Mouse (Mus musculus) kidney, adult 9 months (tissue): Measurements from ENCODE around the gene Tns1.

ENCODE experiments used
- DNase-seq: peaks from one replicate; pipeline ENCODE4 v3.0.0; 2022

Gene Tns1

GRCm38 (mm10) chr1:74057501-74057900 lies 66.7 kb downstream of the Tns1 start:
- peak; percentile 87 for DNase-seq

DNA sequence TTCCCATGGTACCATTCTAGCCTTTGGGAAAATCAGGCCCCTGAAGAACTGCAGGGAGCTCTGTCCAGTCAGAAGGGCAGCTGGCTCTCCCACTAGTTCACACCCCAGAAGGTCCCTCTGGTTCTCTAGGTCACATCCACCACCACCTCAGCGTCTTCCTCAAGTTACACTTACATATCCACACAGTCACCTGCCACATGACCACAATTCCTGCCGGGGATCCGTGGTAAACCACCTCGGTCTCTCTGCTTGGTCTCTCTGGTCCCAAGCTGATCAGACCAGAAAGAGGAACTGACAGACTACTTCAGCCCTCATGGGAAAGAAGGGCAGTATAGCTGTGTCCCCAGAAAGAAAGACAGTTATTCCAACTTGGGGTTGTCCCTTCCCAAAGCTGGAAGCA lies 68.7 kb downstream of the Tns1 start:
- no peak for DNase-seq

GRCm38 (mm10) chr1:74054471-74054870 lies 69.8 kb downstream of the Tns1 start:
- DNase-seq: no peak

DNA sequence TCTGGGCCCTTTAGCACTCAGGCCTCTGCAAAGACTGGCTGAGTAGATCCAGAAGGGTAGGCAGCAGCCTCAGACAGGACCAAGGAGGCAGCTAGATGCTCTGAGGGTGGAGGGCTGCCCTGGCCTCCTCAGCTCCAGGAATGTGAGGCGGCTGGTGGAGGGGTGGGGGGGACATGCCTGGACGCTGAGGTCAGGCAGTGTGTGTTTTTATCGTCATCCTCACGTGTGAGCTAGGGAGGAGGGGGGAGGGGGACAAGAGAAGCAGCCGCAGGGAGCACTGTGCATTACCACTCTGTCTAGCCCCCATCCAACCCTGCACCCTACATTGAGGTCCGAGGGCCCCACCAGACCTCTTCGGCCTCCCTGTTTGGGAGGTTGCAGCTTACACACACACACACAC lies 70.2 kb downstream of the Tns1 start:
- no peak for DNase-seq

DNA sequence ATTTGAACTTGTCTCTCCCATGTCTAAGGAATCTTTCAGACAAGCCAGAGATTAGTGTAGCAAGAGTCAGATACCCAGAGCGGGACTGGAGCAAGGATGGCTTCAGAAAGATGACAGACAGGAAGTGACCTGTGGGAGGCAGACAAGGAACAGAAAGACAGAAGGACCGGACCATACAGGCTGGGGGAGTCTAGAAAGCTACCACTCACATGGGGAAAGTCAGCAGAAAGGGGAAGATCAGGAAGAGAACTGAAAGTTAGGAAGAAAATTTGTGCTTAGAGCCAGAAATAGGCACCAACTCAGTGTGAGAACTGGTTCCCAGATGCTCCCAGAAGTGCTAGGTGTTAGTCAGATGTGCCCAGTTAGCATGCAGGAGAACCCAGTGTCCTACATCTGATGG lies 71.2 kb downstream of the Tns1 start:
- no peak for DNase-seq

GRCm38 (mm10) chr1:74051349-74051748 lies 72.9 kb downstream of the Tns1 start:
- no peak for DNase-seq

DNA sequence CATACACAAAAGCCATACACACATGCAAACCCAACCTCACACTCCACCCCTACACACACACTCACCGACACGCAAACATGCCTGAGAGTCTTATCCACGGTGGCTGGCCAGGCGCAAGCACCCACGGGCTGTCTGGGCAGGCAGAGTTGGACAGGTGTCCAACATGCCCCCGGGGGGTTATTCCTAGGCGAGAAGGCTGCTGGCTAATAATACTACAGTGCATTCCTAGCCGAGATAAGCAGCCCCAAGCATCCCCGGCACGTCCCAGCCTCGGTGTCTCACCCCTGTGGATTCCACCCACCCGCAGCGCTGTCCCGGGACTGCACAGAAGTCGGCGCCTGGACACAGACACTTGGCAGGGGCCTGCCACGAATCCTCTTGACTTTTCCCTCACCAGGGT lies 74.8 kb downstream of the Tns1 start:
- DNase-seq: no peak

GRCm38 (mm10) chr1:74047722-74048121 lies 76.5 kb downstream of the Tns1 start:
- DNase-seq: peak; percentile 97

DNA sequence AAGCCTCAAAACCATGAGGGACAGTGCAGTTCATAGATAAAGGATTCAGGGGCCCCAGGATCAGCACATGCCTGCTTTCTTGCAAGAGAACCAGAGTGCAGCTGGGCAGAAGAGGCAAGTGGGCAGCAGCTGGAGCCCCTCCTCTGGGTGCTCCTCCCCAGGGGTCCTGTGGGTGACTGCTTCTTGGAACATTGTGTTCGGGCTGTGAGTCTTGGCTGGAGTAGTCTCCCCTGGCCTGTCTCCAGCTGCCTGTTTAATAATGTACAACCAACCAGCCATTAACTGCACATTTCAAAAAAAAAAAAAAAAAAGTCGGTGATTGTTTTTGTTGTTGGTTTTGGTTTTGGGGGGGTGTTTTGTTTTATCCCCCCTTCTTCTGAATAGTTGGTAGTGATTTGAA lies 76.9 kb downstream of the Tns1 start:
- DNase-seq: peak; percentile 96

DNA sequence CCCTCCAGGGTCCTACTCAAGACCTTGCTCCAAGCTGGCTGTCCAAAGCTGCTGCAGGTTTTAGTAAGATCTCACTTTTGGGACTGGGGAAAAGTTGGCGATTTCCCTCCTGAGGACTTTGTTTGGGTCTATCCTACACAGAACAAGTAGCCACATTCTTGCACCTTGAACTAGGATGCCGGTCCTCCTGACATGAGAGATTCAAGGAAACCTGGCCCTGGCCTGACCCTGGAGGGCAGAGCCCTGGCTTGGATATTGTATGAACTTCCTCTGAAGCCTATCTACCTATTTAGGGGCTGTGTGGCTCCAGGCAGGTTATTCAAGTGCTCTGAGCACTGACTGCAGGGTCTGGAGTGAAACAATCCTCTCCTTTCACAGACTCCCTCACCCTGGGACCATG lies 79.2 kb downstream of the Tns1 start:
- DNase-seq: peak; percentile 62

GRCm38 (mm10) chr1:74044421-74044820 lies 79.8 kb downstream of the Tns1 start:
- DNase-seq: peak; percentile 88

- no peak for DNase-seq
Observed at GRCm38 (mm10) chr1:74043584-74044105, 80.6 kb downstream of the Tns1 start.

DNA sequence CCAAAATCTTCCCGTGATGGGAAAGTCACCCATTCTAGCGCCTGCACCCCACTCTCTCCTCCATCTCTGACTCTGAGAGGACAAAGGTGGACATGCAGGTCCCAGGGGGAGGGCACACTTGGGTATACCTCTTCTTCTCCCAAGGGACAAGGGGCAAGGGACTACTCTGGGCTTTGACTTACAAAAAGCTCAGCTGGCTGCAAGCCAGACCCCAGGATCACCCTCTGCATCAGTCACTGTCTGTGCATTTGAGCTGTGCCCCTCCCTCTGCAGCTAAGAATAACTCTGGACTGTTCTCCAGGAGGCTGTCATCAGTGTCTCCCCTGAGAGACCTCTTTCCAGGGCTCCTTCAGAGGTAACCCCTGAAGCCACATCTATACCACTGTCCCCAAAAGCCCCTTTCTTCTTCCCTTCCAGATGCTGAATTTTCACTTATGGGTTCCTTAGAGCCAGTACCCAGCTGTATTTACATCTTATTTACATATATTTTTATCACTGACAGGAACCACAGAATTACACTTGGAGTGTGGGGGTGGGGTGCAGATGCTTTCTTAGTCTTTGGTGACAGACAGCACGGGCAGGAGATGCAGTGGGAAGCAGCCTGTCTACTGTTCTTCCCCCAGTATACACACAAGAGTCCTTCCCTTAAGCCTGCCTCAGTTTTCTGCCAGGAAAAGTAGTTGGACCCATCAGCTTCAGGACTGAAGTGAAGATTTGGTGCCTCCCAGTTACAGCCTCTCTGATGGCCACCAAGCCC lies 81.4 kb downstream of the Tns1 start:
- peak; percentile 75 for DNase-seq

DNA sequence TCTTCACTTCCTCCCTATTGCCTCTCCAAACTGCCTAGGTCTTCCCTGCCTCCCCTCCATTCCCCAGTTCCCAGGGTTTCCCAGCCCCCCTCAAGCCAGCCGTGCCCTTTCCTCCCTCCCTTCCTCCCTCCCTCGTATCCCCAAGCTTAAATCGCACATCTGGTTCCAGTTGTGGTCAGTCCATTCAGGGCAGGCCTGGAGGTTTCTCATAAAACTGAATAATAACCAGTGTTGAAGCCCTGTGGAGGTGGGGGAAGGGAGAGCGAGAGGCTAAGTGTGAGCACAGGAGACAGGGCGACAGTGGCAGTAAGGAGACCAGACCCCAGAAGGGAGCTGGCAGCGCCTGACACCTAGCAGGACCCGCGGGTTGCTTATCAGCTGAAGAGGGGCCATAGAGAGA lies 82.6 kb downstream of the Tns1 start:
- peak; percentile 56 for DNase-seq

DNA sequence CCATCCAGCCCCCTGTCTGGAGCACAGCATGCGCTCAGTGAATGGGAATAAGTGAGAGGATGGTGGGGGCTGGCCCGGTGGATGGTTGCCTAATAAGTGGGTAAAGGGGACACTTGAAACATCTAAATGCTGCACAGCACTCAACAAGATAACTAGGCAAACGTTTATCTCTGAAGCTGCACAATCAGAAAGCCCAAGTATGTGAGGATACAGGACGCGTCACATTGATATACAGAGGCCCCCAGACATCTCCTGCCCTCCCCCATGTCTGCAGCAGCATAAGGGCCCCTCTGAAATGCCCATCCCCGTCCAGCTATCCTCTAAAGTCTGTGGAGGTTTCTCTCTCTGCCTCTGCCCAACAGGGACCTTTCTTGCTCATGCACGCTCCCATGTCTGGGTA lies 83.1 kb downstream of the Tns1 start:
- DNase-seq: no peak

GRCm38 (mm10) chr1:74036560-74037390 lies 87.5 kb downstream of the Tns1 start:
- DNase-seq: peak; percentile 90

- DNase-seq: peak; percentile 96
Observed at GRCm38 (mm10) chr1:74035912-74036489, 88.2 kb downstream of the Tns1 start.

GRCm38 (mm10) chr1:74035487-74035886 lies 88.8 kb downstream of the Tns1 start:
- DNase-seq: peak; percentile 43

DNA sequence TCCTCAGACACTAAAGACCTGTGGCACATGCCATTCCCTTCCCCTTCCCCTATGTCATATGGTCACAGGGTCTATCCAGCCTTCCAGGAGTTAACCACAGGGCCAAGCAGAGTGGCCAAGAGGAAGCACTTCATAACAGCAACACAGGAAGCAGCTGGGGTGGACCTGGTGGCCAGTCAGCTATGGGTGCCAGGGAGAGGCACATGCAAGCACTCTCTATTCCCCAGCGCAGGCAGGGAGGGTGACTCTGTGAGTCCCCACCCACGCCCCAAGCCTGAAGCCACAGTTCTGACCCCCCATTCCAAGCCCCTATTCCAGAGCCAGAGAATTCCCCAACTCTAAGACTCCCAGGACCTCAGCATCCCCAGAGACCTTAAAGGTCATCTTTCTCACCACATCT lies 89.5 kb downstream of the Tns1 start:
- peak; percentile 80 for DNase-seq

GRCm38 (mm10) chr1:74034211-74034610 lies 90.0 kb downstream of the Tns1 start:
- peak; percentile 65 for DNase-seq

- peak; percentile 80 for DNase-seq
Observed at GRCm38 (mm10) chr1:74033407-74033806, 90.8 kb downstream of the Tns1 start.

DNA sequence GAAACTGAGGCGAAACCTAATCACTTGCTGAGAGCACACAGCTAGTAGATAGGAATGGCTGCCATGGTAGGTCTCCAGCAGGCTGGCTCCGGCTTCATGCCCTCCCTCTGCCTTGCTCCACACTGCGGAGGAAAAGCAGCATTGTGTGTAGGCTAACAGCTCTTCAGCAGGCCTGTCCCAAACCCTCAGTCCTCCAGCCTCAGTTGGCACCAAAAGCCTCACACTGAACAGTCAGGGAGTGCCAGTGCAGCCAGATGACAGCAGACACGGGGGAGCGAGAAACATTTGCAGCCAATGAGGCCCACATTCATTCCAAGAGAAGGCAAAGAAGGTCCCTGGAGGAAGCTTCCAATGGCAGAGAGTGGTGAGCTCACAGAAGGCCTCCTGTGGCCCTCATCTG lies 91.3 kb downstream of the Tns1 start:
- DNase-seq: peak; percentile 47

DNA sequence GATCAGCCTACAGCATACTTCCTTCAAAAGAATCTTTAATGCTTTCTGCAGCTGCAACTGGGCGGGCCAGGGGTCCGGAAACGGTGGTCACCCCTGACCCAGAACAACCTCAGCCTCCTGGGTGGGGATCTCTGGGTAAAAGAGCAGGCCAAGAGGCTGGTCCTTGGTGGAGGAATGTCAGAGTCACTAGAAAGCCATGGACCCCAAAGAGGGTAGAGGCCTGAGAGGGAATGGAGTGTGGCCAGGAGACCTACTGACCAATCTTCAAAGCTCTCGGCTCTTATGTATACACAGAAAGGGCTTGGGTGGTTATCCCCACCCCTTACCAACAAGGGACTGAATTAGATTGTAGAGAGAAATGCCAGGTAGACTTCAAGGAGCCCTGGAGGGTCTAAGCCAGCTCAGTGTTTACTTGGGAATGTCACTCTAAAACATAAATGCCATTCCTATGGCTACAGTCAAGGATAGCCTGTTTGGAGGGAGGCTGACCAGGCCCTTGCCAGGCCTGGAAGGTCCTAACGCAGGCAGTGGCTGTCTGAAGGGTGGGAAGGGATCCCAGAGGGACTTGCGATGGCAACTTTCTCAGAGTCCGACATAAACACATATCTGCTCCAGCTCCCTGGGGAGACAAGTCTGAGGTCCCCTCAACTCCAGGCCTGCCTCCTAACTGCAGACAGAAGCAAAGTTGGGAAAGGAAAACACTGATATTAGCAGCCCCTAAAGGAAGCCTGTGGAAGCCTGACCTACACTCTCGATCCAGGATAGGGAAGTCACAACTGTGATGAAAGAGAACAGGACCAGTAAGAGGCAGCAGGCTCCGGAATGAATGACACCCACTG lies 92.3 kb downstream of the Tns1 start:
- DNase-seq: peak; percentile 52
